Mouse (Mus musculus) heart, embryonic 16.5 days (tissue): Measurements from ENCODE around the gene Dync2li1. TPM values are rescaled to one million over a fixed set of nuclear protein-coding genes. Genes with fewer than 3 reads are reported as not detected.

Experiments
- ATAC-seq: fragments of 200-750 bp; cut with Nextera tagmentation; replicated peaks from 2 replicates; pipeline ENCODE4 v1.8.0; 2017; ENCODE audit warnings: moderate number of reproducible peaks; ENCODE audit not compliant: insufficient read depth, low FRiP score; ENCODE audit errors: extremely low read depth
- H3K27ac ChIP-seq: fragments of 300-500 bp; sonication (generic); 2 replicates; pipeline ENCODE4 v1.5.1; 2014; ENCODE audit warnings: mild to moderate bottlenecking, low read length, control low read depth, moderate library complexity
- H3K27me3 ChIP-seq: fragments of 300-500 bp; sonication (generic); 2 replicates; pipeline ENCODE4 v1.6.1; 2014; ENCODE audit warnings: low read length, mixed read lengths; ENCODE audit not compliant: control insufficient read depth, insufficient read depth
- H3K36me3 ChIP-seq: fragments of 300-500 bp; sonication (generic); 2 replicates; pipeline ENCODE4 v1.6.1; 2014; ENCODE audit not compliant: control insufficient read depth, insufficient read depth
- H3K4me1 ChIP-seq: fragments of 300-500 bp; sonication (generic); 2 replicates; pipeline ENCODE4 v1.6.1; 2014; ENCODE audit warnings: low read length, mixed read lengths; ENCODE audit not compliant: control insufficient read depth, insufficient read depth
- H3K4me2 ChIP-seq: fragments of 300-500 bp; sonication (generic); 2 replicates; pipeline ENCODE4 v1.6.1; 2014; ENCODE audit warnings: low read depth, mild to moderate bottlenecking, control low read depth, low read length
- H3K4me3 ChIP-seq: fragments of 300-500 bp; sonication (generic); 2 replicates; pipeline ENCODE4 v1.5.1; 2014; ENCODE audit warnings: mild to moderate bottlenecking, control low read depth, low read length
- H3K9ac ChIP-seq: fragments of 300-500 bp; sonication (generic); 2 replicates; pipeline ENCODE4 v1.6.1; 2014; ENCODE audit warnings: low read length, control low read depth
- H3K9me3 ChIP-seq: fragments of 300-500 bp; sonication (generic); replicated peaks from 2 replicates; pipeline ENCODE4 v1.6.1; 2016; ENCODE audit warnings: low read length; ENCODE audit not compliant: control insufficient read depth
- WGBS: fragments of 180-500 bp; shearing (Covaris S2); extraction: QIAGEN DNeasy Blood & Tissue Kit; methylation state at CpG from one replicate; pipeline ENCODE4 v1.1.7; 2014; 5-methylcytosine and 5-hydroxymethylcytosine counted together
- polyA plus RNA-seq: library from polyadenylated mRNA; unstranded; fragments of >200 nt; fragmentation: Nextera tagmentation; extraction: Ambion mirVana; gene quantifications from 2 replicates; pipeline ENCODE4 v1.2.1, GENCODE M21; 2015

Gene Dync2li1
- polyA plus RNA-seq, 1 experiment from 2014 or later, result 11.7 TPM

- H3K27me3 ChIP-seq, result no peaks in the 10 kb centered on the region
- no peaks in the 10 kb centered on the region for H3K9me3 ChIP-seq
- H3K4me3 ChIP-seq, result no peak overlapping the region
- H3K4me1 ChIP-seq, result 0 out of 2 replicates have a peak, but pooled peaks cover 2% of the 10 kb centered on the region
- WGBS, result 81% methylated on average over 16 of the region's 16 CpGs
- no peak overlapping the region for H3K9ac ChIP-seq
- H3K27ac ChIP-seq, result no peak overlapping the region
- no peak overlapping the region for H3K4me2 ChIP-seq
- no peak for ATAC-seq
- no peaks in the 10 kb centered on the region for H3K36me3 ChIP-seq
Measured at GRCm38 (mm10) chr17:84591431-84592150, 34.7 kb upstream of the Dync2li1 start.

DNA sequence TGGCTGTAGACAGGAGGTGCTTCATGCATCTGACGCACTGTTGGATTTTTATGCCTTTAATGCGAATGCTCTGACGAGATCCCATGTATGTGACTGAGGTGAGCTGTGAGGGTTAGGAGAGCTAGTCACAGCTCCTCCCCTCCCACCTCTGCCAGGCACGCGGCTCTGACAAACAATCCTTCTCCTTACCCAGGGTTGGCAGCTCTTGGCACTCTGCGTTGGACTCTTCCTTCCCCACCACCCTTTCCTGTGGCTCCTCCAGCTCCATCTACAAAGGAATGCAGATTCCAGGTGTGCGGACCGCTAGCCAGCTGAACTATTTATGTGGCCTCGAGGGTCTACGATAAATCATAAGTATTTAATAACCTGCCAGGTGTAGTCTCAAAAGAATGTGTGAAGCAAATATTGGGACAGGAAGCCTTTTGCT is 30.3 kb upstream of the Dync2li1 start:
- Histone ChIP-seq H3K4me3 (no peak overlapping the region), H3K36me3 (no peaks in the 10 kb centered on the region), H3K9me3 (no peaks in the 10 kb centered on the region), H3K27ac (no peak overlapping the region), H3K27me3 (no peaks in the 10 kb centered on the region), H3K9ac (no peak overlapping the region), H3K4me1 (0 out of 2 replicates have a peak, but pooled peaks cover 2% of the 10 kb centered on the region), H3K4me2 (no peak overlapping the region)
- 45% methylated on average over 10 of the region's 10 CpGs for WGBS
- no peak for ATAC-seq

GRCm38 (mm10) chr17:84596501-84596900 is 29.8 kb upstream of the Dync2li1 start:
- 61% methylated on average over 7 of the region's 7 CpGs for WGBS
- no peaks in the 10 kb centered on the region for H3K9me3 ChIP-seq
- no peak overlapping the region for H3K4me2 ChIP-seq

DNA sequence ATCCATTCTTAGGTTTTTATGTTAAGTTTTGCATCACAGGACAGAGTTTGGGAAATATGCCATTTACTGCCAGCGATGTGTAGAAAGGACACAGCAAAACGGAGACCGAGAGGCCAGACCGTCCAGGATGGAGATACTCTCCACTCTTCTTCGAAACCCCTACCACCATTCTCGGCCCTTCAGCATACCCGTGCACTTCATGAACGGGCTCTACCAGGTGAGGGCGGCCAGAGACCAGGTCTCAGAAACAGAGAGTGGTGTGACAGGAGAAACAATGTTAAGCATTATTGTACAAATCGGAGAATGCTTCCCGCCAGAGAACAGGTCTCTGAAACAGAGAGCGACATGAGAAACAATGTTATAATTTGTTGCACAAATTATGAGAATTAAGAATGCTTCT is 28.4 kb upstream of the Dync2li1 start:
- ATAC-seq, result no peak
- 90% methylated on average over 12 of the region's 12 CpGs for WGBS
- no peak overlapping the region for H3K27ac ChIP-seq
- H3K4me3 ChIP-seq, result no peak overlapping the region
- no peaks in the 10 kb centered on the region for H3K27me3 ChIP-seq
- H3K9ac ChIP-seq, result no peak overlapping the region
- H3K9me3 ChIP-seq, result no peaks in the 10 kb centered on the region
- H3K36me3 ChIP-seq, result no peaks in the 10 kb centered on the region
- H3K4me1 ChIP-seq, result 0 out of 2 replicates have a peak, but pooled peaks cover 2% of the 10 kb centered on the region
- H3K4me2 ChIP-seq, result no peak overlapping the region

More at GRCm38 (mm10) chr17:84596501-84596900, 29.8 kb upstream of the Dync2li1 start:
- 0 out of 2 replicates have a peak, but pooled peaks cover 2% of the 10 kb centered on the region for H3K4me1 ChIP-seq
- H3K4me3 ChIP-seq, result no peak overlapping the region
- no peaks in the 10 kb centered on the region for H3K27me3 ChIP-seq
- H3K9ac ChIP-seq, result no peak overlapping the region
- no peak overlapping the region for H3K27ac ChIP-seq
- H3K36me3 ChIP-seq, result no peaks in the 10 kb centered on the region
- ATAC-seq, result no peak

DNA sequence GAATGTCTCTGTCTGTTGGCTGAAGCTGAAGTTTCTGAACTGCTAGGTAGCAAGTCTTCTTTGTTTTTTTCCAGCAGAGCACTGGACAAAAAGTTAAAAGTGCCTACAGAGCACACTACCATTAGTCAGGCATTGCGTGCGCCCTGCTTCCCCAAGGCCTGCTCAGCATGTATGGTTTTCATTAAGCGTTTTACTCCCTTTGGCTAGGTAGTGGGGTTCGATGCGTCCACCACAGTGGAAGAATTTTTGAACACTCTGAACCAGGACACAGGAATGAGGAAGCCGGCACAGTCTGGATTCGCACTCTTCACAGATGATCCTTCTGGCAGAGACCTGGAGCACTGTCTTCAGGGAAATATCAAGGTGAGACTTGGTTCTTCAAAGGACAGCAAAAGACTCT is 27.4 kb upstream of the Dync2li1 start:
- H3K4me2 ChIP-seq, result no peak overlapping the region
- no peaks in the 10 kb centered on the region for H3K36me3 ChIP-seq
- no peak overlapping the region for H3K9ac ChIP-seq
- no peaks in the 10 kb centered on the region for H3K9me3 ChIP-seq
- peaks cover 8% of the 10 kb centered on the region; the same call in 1 of the 2 replicates for H3K4me1 ChIP-seq
- 88% methylated on average over 7 of the region's 7 CpGs for WGBS
- H3K4me3 ChIP-seq, result no peak overlapping the region
- no peak for ATAC-seq
- H3K27ac ChIP-seq, result no peak overlapping the region
- H3K27me3 ChIP-seq, result no peaks in the 10 kb centered on the region

DNA sequence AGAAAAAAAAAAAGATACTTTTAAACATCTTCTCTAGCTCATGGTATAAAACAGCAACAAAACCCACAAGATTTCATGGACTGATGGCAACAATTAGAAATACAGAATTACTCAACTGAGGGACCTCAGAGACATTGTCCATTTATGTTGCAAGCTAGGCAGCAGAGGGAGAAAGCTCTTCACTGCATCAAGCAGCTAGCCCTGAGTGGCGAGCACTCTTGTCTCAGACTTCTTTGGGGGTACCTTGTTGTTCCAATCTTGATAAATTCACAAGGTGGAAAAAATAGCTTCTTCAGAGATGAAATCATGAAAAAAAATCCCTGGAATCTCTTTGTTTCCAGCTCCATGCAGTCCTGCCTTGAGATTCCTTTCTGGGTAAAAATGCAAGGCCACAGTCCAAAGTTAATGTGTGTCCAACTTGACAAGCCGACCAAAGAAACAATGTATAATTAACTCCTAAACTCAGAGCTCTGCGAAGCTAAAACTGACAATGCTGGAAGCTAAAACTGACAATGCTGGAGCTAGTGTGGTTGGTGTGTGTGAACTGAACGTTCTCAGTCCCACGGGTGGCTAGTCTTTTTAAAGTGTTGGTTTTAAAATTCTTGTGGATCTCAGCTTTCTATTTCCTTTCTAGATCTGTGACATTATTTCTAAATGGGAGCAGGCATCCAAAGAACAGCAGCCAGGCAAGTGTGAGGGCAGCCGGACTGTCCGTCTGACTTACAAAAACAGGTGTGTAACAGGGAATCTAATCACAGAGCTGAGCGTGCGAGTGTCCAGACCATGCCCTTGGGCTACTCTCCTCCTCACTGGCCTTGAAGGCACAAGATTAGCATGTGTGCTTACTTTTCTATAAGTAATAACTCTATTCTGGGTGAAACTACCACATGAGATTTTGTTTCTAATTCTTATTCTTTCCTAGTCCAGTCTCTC is 26.0 kb upstream of the Dync2li1 start:
- no peaks in the 10 kb centered on the region for H3K36me3 ChIP-seq
- ATAC-seq, result no peak
- peaks cover 8% of the 10 kb centered on the region; the same call in 1 of the 2 replicates for H3K4me1 ChIP-seq
- WGBS, result 75% methylated on average over 9 of the region's 9 CpGs
- H3K4me3 ChIP-seq, result no peak overlapping the region
- no peaks in the 10 kb centered on the region for H3K9me3 ChIP-seq
- no peak overlapping the region for H3K4me2 ChIP-seq
- no peak overlapping the region for H3K9ac ChIP-seq
- H3K27me3 ChIP-seq, result no peaks in the 10 kb centered on the region
- no peak overlapping the region for H3K27ac ChIP-seq

- H3K27ac ChIP-seq, result no peak overlapping the region
- no peak overlapping the region for H3K4me2 ChIP-seq
- ATAC-seq, result no peak
- H3K27me3 ChIP-seq, result no peaks in the 10 kb centered on the region
- 91% methylated on average over 5 of the region's 5 CpGs for WGBS
- H3K4me1 ChIP-seq, result peaks cover 6% of the 10 kb centered on the region; the same call in 1 of the 2 replicates
- no peak overlapping the region for H3K4me3 ChIP-seq
- no peaks in the 10 kb centered on the region for H3K36me3 ChIP-seq
- no peaks in the 10 kb centered on the region for H3K9me3 ChIP-seq
- no peak overlapping the region for H3K9ac ChIP-seq
Measured at GRCm38 (mm10) chr17:84601805-84602204, 24.5 kb upstream of the Dync2li1 start.

GRCm38 (mm10) chr17:84603202-84603627 is 23.1 kb upstream of the Dync2li1 start:
- H3K27ac ChIP-seq, result peak overlapping the region; percentile 9; the same call in 1 of the 2 replicates
- 38% methylated on average over 9 of the region's 9 CpGs for WGBS
- H3K4me1 ChIP-seq, result peaks cover 6% of the 10 kb centered on the region; the same call in 1 of the 2 replicates

More at GRCm38 (mm10) chr17:84603202-84603627, 23.1 kb upstream of the Dync2li1 start:
- H3K9ac ChIP-seq, result no peak overlapping the region
- H3K4me2 ChIP-seq, result no peak overlapping the region
- no peaks in the 10 kb centered on the region for H3K27me3 ChIP-seq
- no peaks in the 10 kb centered on the region for H3K9me3 ChIP-seq
- no peaks in the 10 kb centered on the region for H3K36me3 ChIP-seq
- ATAC-seq, result no peak
- no peak overlapping the region for H3K4me3 ChIP-seq
